Mouse (Mus musculus): ENCODE measurements around the gene Nap1l1. TPM values are rescaled to one million over a fixed set of nuclear protein-coding genes. Genes with fewer than 3 reads are reported as not detected.

Nap1l1 gene
- total and polyA plus RNA-seq, 3 experiments, result 196 to 1,342 (median 360) TPM

GRCm38 (mm10) chr10:111454698-111455308 lies 18.2 kb upstream of the Nap1l1 start:
- Histone ChIP-seq H3K9ac (ENCODE audit: insufficient read depth, low read depth) (no peak overlapping the region), H3K27ac (ENCODE audit: insufficient read depth, low read depth) (no peak overlapping the region), H3K9me3 (replicated peaks; ENCODE audit: low read length) (no peaks in the 10 kb centered on the region), H3K4me1 (ENCODE audit: control insufficient read depth in 1 of 2, insufficient read depth in 2 of 2) (peaks cover 4 to 32% of the 10 kb centered on the region in 2 experiments; a peak in 3 of 4 replicates), H3K27me3 (replicated peaks) (no peaks in the 10 kb centered on the region), H3K79me2 (replicated peaks; ENCODE audit: control insufficient read depth, extremely low read depth, insufficient read depth, poor library complexity, severe bottlenecking) (no peaks in the 10 kb centered on the region), H3K36me3 (replicated peaks in 1 of 2; ENCODE audit: control insufficient read depth in 1 of 2, insufficient read depth in 1 of 2, low read length in 1 of 2) (no peaks in the 10 kb centered on the region), H3K4me2 (ENCODE audit: insufficient read depth, low read depth, poor library complexity, severe bottlenecking) (0 out of 2 replicates have a peak overlapping the region, but pooled peaks have one; percentile 8), H3K4me3 (replicated peaks in 1 of 3; ENCODE audit: low read depth in 2 of 3, low read length in 2 of 3, poor library complexity in 1 of 3) (no peak overlapping the region)
- no peak for DNase-seq (ENCODE audit: extremely low read depth)
- in situ Hi-C loops (cut with MboI; ENCODE audit: low pct_ligation_motif_present, low pct_unique_long_range_greater_than_20kb, low sequenced_read_pairs), result no loop called here
- TF ChIP-seq IRF4 (IDR thresholded peaks at IDR 0.05; ENCODE audit: low read depth, low read length) (peak; percentile 74), EP300 (IDR thresholded peaks at IDR 0.05; ENCODE audit: low read length) (0 out of 2 replicates have a peak, but pooled peaks have one; percentile 25), KAT2A (IDR thresholded peaks at IDR 0.05; ENCODE audit: insufficient replicate concordance, low read length) (no peak)
- dilution Hi-C loops (cut with MboI; ENCODE audit: extremely low pct_ligation_motif_present, extremely low pct_unique_long_range_greater_than_20kb, low sequenced_read_pairs), result no loop called here

- Histone ChIP-seq H3K4me3 (replicated peaks in 1 of 3; ENCODE audit: low read depth in 2 of 3, low read length in 2 of 3, poor library complexity in 1 of 3) (no peak overlapping the region), H3K36me3 (replicated peaks in 1 of 2; ENCODE audit: control insufficient read depth in 1 of 2, insufficient read depth in 1 of 2, low read length in 1 of 2) (no peaks in the 10 kb centered on the region), H3K27me3 (replicated peaks) (no peaks in the 10 kb centered on the region), H3K9ac (ENCODE audit: insufficient read depth, low read depth) (no peak overlapping the region), H3K79me2 (replicated peaks; ENCODE audit: control insufficient read depth, extremely low read depth, insufficient read depth, poor library complexity, severe bottlenecking) (no peaks in the 10 kb centered on the region), H3K4me1 (ENCODE audit: control insufficient read depth in 1 of 2, insufficient read depth in 2 of 2) (peaks cover 10 to 39% of the 10 kb centered on the region in 2 experiments; a peak in 3 of 4 replicates), H3K4me2 (ENCODE audit: insufficient read depth, low read depth, poor library complexity, severe bottlenecking) (peak overlapping the region; percentile 10; the same call in 1 of the 2 replicates), H3K9me3 (replicated peaks; ENCODE audit: low read length) (no peaks in the 10 kb centered on the region), H3K27ac (ENCODE audit: insufficient read depth, low read depth) (no peak overlapping the region)
- in situ Hi-C loops (cut with MboI; ENCODE audit: low pct_ligation_motif_present, low pct_unique_long_range_greater_than_20kb, low sequenced_read_pairs) (no loop called here), dilution Hi-C loops (cut with MboI; ENCODE audit: extremely low pct_ligation_motif_present, extremely low pct_unique_long_range_greater_than_20kb, low sequenced_read_pairs) (no loop called here)
- no peak for DNase-seq (ENCODE audit: extremely low read depth)
- no peak for TF ChIP-seq PAX5 (IDR thresholded peaks at IDR 0.05; ENCODE audit: low read length)
- no peak for TF ChIP-seq NELFE (IDR thresholded peaks at IDR 0.05; ENCODE audit: low read depth, low read length)
- TF ChIP-seq TCF12 (IDR thresholded peaks at IDR 0.05; ENCODE audit: low read depth, low read length), result no peak
- TF ChIP-seq MAZ (IDR thresholded peaks at IDR 0.05; ENCODE audit: low read depth, low read length), result no peak
- TF ChIP-seq MEF2A (IDR thresholded peaks at IDR 0.05; ENCODE audit: borderline replicate concordance, low read depth, low read length), result peak; percentile 71; the same call in 1 of the 2 replicates
- no peak for TF ChIP-seq MXI1 (IDR thresholded peaks at IDR 0.05; ENCODE audit: low read depth, low read length)
- no peak for TF ChIP-seq JUN (IDR thresholded peaks at IDR 0.05; ENCODE audit: insufficient read depth, low read depth, low read length)
- peak; percentile 59; the same call in 1 of the 2 replicates for TF ChIP-seq ZNF384 (IDR thresholded peaks at IDR 0.05; ENCODE audit: low read depth, low read length)
- no peak for TF ChIP-seq USF1 (IDR thresholded peaks at IDR 0.05; ENCODE audit: low read depth, low read length)
These were observed 14.9 kb upstream of the Nap1l1 start for GRCm38 (mm10) chr10:111458088-111458487.

GRCm38 (mm10) chr10:111459040-111459439 lies 14.0 kb upstream of the Nap1l1 start:
- Histone ChIP-seq H3K9ac (ENCODE audit: insufficient read depth, low read depth) (no peak overlapping the region), H3K79me2 (replicated peaks; ENCODE audit: control insufficient read depth, extremely low read depth, insufficient read depth, poor library complexity, severe bottlenecking) (no peaks in the 10 kb centered on the region), H3K4me2 (ENCODE audit: insufficient read depth, low read depth, poor library complexity, severe bottlenecking) (no peak overlapping the region), H3K27ac (ENCODE audit: insufficient read depth, low read depth) (no peak overlapping the region), H3K4me1 (ENCODE audit: control insufficient read depth in 1 of 2, insufficient read depth in 2 of 2) (peaks cover 10 to 39% of the 10 kb centered on the region in 2 experiments; a peak in 3 of 4 replicates), H3K4me3 (replicated peaks in 1 of 3; ENCODE audit: low read depth in 2 of 3, low read length in 2 of 3, poor library complexity in 1 of 3) (no peak overlapping the region), H3K27me3 (replicated peaks) (no peaks in the 10 kb centered on the region), H3K36me3 (replicated peaks in 1 of 2; ENCODE audit: control insufficient read depth in 1 of 2, insufficient read depth in 1 of 2, low read length in 1 of 2) (no peaks in the 10 kb centered on the region), H3K9me3 (replicated peaks; ENCODE audit: low read length) (no peaks in the 10 kb centered on the region)
- DNase-seq (ENCODE audit: extremely low read depth), result no peak
- in situ Hi-C loops (cut with MboI; ENCODE audit: low pct_ligation_motif_present, low pct_unique_long_range_greater_than_20kb, low sequenced_read_pairs), result no loop called here
- dilution Hi-C loops (cut with MboI; ENCODE audit: extremely low pct_ligation_motif_present, extremely low pct_unique_long_range_greater_than_20kb, low sequenced_read_pairs), result no loop called here
- TF ChIP-seq SIN3A (IDR thresholded peaks at IDR 0.05; ENCODE audit: low read length) (no peak), RAD21 (IDR thresholded peaks at IDR 0.05; ENCODE audit: low read depth, low read length) (no peak), MXI1 (IDR thresholded peaks at IDR 0.05; ENCODE audit: low read depth, low read length) (no peak), UBTF (IDR thresholded peaks at IDR 0.05; ENCODE audit: low read depth, low read length) (no peak), USF1 (IDR thresholded peaks at IDR 0.05; ENCODE audit: low read depth, low read length) (no peak), CHD2 (IDR thresholded peaks at IDR 0.05; ENCODE audit: low read length) (no peak), MAX (IDR thresholded peaks at IDR 0.05; ENCODE audit: low read length) (no peak), E2F4 (IDR thresholded peaks at IDR 0.05; ENCODE audit: insufficient replicate concordance, low read depth, low read length) (no peak), CTCF (conservative IDR thresholded peaks at IDR 0.05 in 1 of 2, IDR thresholded peaks at IDR 0.05 in 1 of 2; ENCODE audit: low read depth in 2 of 2, low read length in 2 of 2) (no peak)
